Mouse (Mus musculus): ENCODE measurements around the gene Btrc.

GRCm38 (mm10) chr19:45544925-45545321 lies 181.4 kb downstream of the Btrc start:
- TF ChIP-seq CTCF (IDR thresholded peaks at IDR 0.05; ENCODE audit: extremely low read depth, insufficient read depth, insufficient read length, insufficient replicate concordance) (peak; percentile 96), POLR2A (IDR thresholded peaks at IDR 0.05; ENCODE audit: low read depth, low read length) (no peak)

Data from spleen, adult 2 months (tissue).